Mouse (Mus musculus): ENCODE measurements around the gene Prim1. TPM values are rescaled to one million over a fixed set of nuclear protein-coding genes. Genes with fewer than 3 reads are reported as not detected.

Gene Prim1
- polyA plus RNA-seq, 2 experiments: 42.0 to 78.2 TPM

- Histone ChIP-seq H3K4me1 (replicated peaks; ENCODE audit: control insufficient read depth in 2 of 2, insufficient read depth in 2 of 2, low read length in 1 of 2) (peaks cover 29 to 30% of the 10 kb centered on the region in 2 experiments), H3K27me3 (ENCODE audit: control insufficient read depth, insufficient read depth, low read length) (no peaks in the 10 kb centered on the region), H3K4me3 (ENCODE audit: insufficient read depth in 1 of 2, low read depth in 2 of 2, low read length in 2 of 2) (no peak overlapping the region), H3K9me3 (ENCODE audit: control insufficient read depth, low read length) (no peaks in the 10 kb centered on the region), H3K36me3 (replicated peaks; ENCODE audit: control insufficient read depth, insufficient read depth, low read depth) (peaks cover 70% of the 10 kb centered on the region), H3K27ac (no peak overlapping the region), H3K9ac (replicated peaks) (no peak overlapping the region), H3K4me2 (ENCODE audit: low read depth) (no peak overlapping the region)
- TF ChIP-seq CTCF (IDR thresholded peaks at IDR 0.05; ENCODE audit: low read depth): no peak
- no peak for TF ChIP-seq EP300 (IDR thresholded peaks at IDR 0.05; ENCODE audit: low read depth)
- ATAC-seq (ENCODE audit: insufficient read depth): no peak
- no peak for DNase-seq (ENCODE audit: low read depth in 3 of 3, low spot score in 3 of 3)
- WGBS (ENCODE audit: insufficient replicate concordance): 87% methylated on average over 5 of the region's 5 CpGs
Observed at GRCm38 (mm10) chr10:128040293-128040692, 25.3 kb downstream of the Prim1 start.

- 77% methylated on average over 4 of the region's 4 CpGs for WGBS (ENCODE audit: insufficient replicate concordance)
- H3K4me2 ChIP-seq (ENCODE audit: low read depth): no peak overlapping the region
- peaks cover 83% of the 10 kb centered on the region for H3K36me3 ChIP-seq (replicated peaks; ENCODE audit: control insufficient read depth, insufficient read depth, low read depth)
- H3K4me3 ChIP-seq (ENCODE audit: insufficient read depth in 1 of 2, low read depth in 2 of 2, low read length in 2 of 2): no peak overlapping the region
- no peak for DNase-seq (ENCODE audit: low read depth in 3 of 3, low spot score in 3 of 3)
- H3K27me3 ChIP-seq (ENCODE audit: control insufficient read depth, insufficient read depth, low read length): no peaks in the 10 kb centered on the region
- peaks cover 29 to 30% of the 10 kb centered on the region in 2 experiments for H3K4me1 ChIP-seq (replicated peaks; ENCODE audit: control insufficient read depth in 2 of 2, insufficient read depth in 2 of 2, low read length in 1 of 2)
- no peaks in the 10 kb centered on the region for H3K9me3 ChIP-seq (ENCODE audit: control insufficient read depth, low read length)
- no peak overlapping the region for H3K27ac ChIP-seq
- no peak for ATAC-seq (ENCODE audit: insufficient read depth)
- TF ChIP-seq CTCF (IDR thresholded peaks at IDR 0.05; ENCODE audit: low read depth) (no peak), EP300 (IDR thresholded peaks at IDR 0.05; ENCODE audit: low read depth) (no peak)
- no peak overlapping the region for H3K9ac ChIP-seq (replicated peaks)
Observed at GRCm38 (mm10) chr10:128041636-128042035, 26.7 kb downstream of the Prim1 start.

GRCm38 (mm10) chr10:128042466-128042865 is 27.5 kb downstream of the Prim1 start:
- no peak overlapping the region for H3K4me2 ChIP-seq (ENCODE audit: low read depth)
- TF ChIP-seq CTCF (IDR thresholded peaks at IDR 0.05; ENCODE audit: low read depth) (no peak), EP300 (IDR thresholded peaks at IDR 0.05; ENCODE audit: low read depth) (no peak)
- no peak overlapping the region for H3K9ac ChIP-seq (replicated peaks)
- ATAC-seq (ENCODE audit: insufficient read depth): no peak
- no peak overlapping the region for H3K27ac ChIP-seq
- H3K9me3 ChIP-seq (ENCODE audit: control insufficient read depth, low read length): no peaks in the 10 kb centered on the region
- no peaks in the 10 kb centered on the region for H3K27me3 ChIP-seq (ENCODE audit: control insufficient read depth, insufficient read depth, low read length)
- peaks cover 22 to 24% of the 10 kb centered on the region in 2 experiments for H3K4me1 ChIP-seq (replicated peaks; ENCODE audit: control insufficient read depth in 2 of 2, insufficient read depth in 2 of 2, low read length in 1 of 2)
- 76% methylated on average over 3 of the region's 3 CpGs for whole genome bisulfite sequencing (ENCODE audit: insufficient replicate concordance)
- H3K4me3 ChIP-seq (ENCODE audit: insufficient read depth in 1 of 2, low read depth in 2 of 2, low read length in 2 of 2): no peak overlapping the region
- no peak for DNase-seq (ENCODE audit: low read depth in 3 of 3, low spot score in 3 of 3)
- peaks cover 85% of the 10 kb centered on the region for H3K36me3 ChIP-seq (replicated peaks; ENCODE audit: control insufficient read depth, insufficient read depth, low read depth)

GRCm38 (mm10) chr10:128043041-128043835 is 28.3 kb downstream of the Prim1 start:
- no peak for TF ChIP-seq EP300 (IDR thresholded peaks at IDR 0.05; ENCODE audit: low read depth)
- TF ChIP-seq CTCF (IDR thresholded peaks at IDR 0.05; ENCODE audit: low read depth): no peak
- H3K4me2 ChIP-seq (ENCODE audit: low read depth): no peak overlapping the region
- peaks cover 89% of the 10 kb centered on the region for H3K36me3 ChIP-seq (replicated peaks; ENCODE audit: control insufficient read depth, insufficient read depth, low read depth)
- H3K4me3 ChIP-seq (ENCODE audit: insufficient read depth in 1 of 2, low read depth in 2 of 2, low read length in 2 of 2): no peak overlapping the region
- H3K4me1 ChIP-seq (replicated peaks; ENCODE audit: control insufficient read depth in 2 of 2, insufficient read depth in 2 of 2, low read length in 1 of 2): peaks cover 17 to 19% of the 10 kb centered on the region in 2 experiments
- DNase-seq (ENCODE audit: low read depth in 3 of 3, low spot score in 3 of 3) (no peak), ATAC-seq (ENCODE audit: insufficient read depth) (no peak)
- H3K9ac ChIP-seq (replicated peaks): no peak overlapping the region
- H3K27me3 ChIP-seq (ENCODE audit: control insufficient read depth, insufficient read depth, low read length): no peaks in the 10 kb centered on the region
- WGBS (ENCODE audit: insufficient replicate concordance): 54% methylated on average over 3 of the region's 3 CpGs
- H3K9me3 ChIP-seq (ENCODE audit: control insufficient read depth, low read length): no peaks in the 10 kb centered on the region
- H3K27ac ChIP-seq: no peak overlapping the region

GRCm38 (mm10) chr10:128048157-128048556 is 33.2 kb downstream of the Prim1 start:
- Histone ChIP-seq H3K27me3 (ENCODE audit: control insufficient read depth, insufficient read depth, low read length) (no peaks in the 10 kb centered on the region), H3K9ac (replicated peaks) (no peak overlapping the region), H3K4me2 (ENCODE audit: low read depth) (no peak overlapping the region), H3K4me1 (replicated peaks; ENCODE audit: control insufficient read depth in 2 of 2, insufficient read depth in 2 of 2, low read length in 1 of 2) (no peaks in the 10 kb centered on the region), H3K4me3 (ENCODE audit: insufficient read depth in 1 of 2, low read depth in 2 of 2, low read length in 2 of 2) (no peak overlapping the region), H3K36me3 (replicated peaks; ENCODE audit: control insufficient read depth, insufficient read depth, low read depth) (peaks cover 65% of the 10 kb centered on the region), H3K9me3 (ENCODE audit: control insufficient read depth, low read length) (no peaks in the 10 kb centered on the region), H3K27ac (no peak overlapping the region)
- no peak for DNase-seq (ENCODE audit: low read depth in 3 of 3, low spot score in 3 of 3)
- no peak for ATAC-seq (ENCODE audit: insufficient read depth)
- TF ChIP-seq EP300 (IDR thresholded peaks at IDR 0.05; ENCODE audit: low read depth): no peak
- 87% methylated on average over 8 of the region's 8 CpGs for WGBS (ENCODE audit: insufficient replicate concordance)

Data from liver, embryonic 14.5 days (tissue).